Mouse (Mus musculus): ENCODE measurements around the gene Sh3bgrl2. TPM values are rescaled to one million over a fixed set of nuclear protein-coding genes. Genes with fewer than 3 reads are reported as not detected.
"Not testable (repeated sequence)": the region's sequence is repeated elsewhere in the genome, so short reads cannot be mapped to it uniquely, and the experiment has no call there.

Sh3bgrl2 gene
- polyA plus RNA-seq (2015; fragmentation: Nextera tagmentation; extraction: Ambion mirVana), result 7.7 and 8.8 TPM in 2 replicates

DNA sequence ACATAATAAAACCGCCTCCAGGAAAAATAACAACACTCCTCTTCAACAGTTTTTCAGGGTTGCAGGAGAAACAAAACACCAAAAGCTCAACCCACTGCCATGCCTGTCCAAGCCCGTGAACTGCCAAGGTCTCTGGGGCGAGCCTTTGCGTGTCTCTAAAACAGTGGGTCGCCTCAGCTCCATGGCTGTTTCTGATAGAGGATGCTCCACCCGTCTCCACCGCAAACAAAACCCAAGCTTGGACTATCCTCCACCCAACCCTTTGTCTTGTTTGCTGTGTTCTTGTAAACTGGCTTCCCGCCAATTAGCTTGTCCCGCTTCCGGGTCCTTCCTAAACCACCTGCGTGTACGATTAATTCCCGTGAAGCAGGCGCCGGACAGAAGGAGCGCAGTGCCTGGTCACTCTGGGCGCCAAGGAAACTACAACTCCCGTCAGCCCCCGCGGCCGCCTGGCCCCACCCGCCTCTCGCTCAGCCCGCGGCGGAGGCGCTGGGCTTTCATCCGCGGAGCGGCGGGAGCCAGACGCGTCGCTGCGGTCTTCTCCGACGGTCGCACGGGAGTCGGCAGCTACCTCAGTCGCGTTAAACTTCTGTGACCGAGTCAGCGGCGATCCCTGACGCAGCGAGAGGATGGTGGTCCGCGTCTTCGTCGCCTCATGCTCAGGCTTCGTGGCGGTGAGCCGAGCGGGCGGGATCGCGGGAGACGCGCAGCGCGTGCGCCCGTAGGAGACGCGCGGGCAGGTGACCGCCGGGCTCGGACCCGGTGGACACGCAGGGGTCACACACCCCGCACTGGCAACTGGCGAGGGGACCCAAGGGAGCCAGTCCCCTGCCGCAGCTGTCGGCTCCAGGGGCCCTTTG is at the start of gene Sh3bgrl2:
TSS of gene Sh3bgrl2 (plus strand) at position 498 of the 860 bp plus-strand sequence.
- Histone ChIP-seq H3K4me2 (peak within 1 kb of the TSS; percentile 77), H3K27me3 (replicated peaks) (no peaks in the 10 kb centered on the region), H3K27ac (peak within 1 kb of the TSS; percentile 63), H3K9ac (peak within 1 kb of the TSS; percentile 61), H3K9me3 (no peaks in the 10 kb centered on the region), H3K4me1 (peaks cover 10% of the 10 kb centered on the region; the same call in 1 of the 2 replicates), H3K36me3 (replicated peaks) (no peaks in the 10 kb centered on the region), H3K4me3 (peak within 1 kb of the TSS; percentile 77)
- 1% methylated on average over 76 of the region's 76 CpGs for WGBS
- peak; percentile 95 for ATAC-seq (replicated peaks)

DNA sequence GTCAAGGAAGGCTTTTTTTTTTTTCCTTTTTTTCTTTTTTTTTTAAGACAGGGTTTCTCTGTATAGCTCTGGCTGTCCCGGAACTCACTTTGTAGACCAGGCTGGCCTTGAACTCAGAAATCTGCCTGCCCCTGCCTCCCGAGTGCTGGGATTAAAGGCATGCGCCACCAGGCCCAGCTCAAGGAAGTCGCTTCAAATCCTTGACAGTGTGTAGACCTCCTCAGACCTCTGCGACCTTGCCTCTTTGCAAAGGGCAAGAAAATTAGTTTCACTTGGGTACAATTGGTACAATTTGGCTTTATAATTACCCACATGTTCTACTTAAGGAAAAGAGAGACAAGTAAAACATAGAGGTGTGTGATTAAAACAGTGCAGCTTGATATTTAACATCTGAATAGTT is 29.0 kb upstream of the Sh3bgrl2 start:
- not testable (repeated sequence) for H3K9me3 ChIP-seq; H3K4me3 ChIP-seq; H3K27me3 ChIP-seq (replicated peaks); H3K4me1 ChIP-seq; H3K4me2 ChIP-seq; H3K36me3 ChIP-seq (replicated peaks); H3K9ac ChIP-seq
- 41% methylated on average over 5 of the region's 5 CpGs for WGBS
- peak; percentile 59 for ATAC-seq (replicated peaks)
- peak overlapping the region; percentile 82 for H3K27ac ChIP-seq

DNA sequence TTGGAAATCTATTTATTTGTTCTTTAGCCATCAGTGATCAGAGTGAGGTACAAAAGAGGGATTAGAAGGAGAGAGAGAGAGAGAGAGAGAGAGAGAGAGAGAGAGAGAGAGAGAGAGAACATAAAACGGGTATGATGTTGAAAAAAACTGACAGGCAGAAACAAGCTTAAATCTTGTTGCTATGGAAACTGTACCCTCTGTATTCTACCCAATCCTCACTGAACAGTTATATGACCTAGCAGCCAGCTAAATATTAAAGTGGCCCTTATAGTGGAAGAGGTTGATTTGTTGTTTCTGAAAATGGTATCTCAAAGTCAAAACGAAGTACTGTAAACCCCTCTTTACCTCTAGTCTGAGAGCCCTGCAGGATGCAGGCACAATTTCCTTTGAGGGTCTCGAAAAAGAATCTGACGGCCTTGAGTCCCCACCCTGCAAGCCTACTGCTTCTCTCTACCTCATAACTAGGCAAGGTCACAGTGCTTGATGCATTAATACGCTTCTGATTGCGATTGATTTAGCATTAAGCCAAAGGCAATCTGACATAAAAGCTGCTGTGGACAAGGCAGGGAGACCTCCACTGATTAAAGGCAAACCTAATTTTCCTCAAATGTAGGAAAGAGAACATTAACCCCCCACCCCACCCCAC is 28.5 kb upstream of the Sh3bgrl2 start:
- Histone ChIP-seq H3K9ac (no peak overlapping the region), H3K36me3 (replicated peaks) (no peaks in the 10 kb centered on the region), H3K4me3 (no peak overlapping the region), H3K27me3 (replicated peaks) (no peaks in the 10 kb centered on the region), H3K27ac (peak overlapping the region; percentile 82), H3K9me3 (no peaks in the 10 kb centered on the region), H3K4me1 (peaks cover 7% of the 10 kb centered on the region; the same call in 1 of the 2 replicates), H3K4me2 (0 out of 2 replicates have a peak overlapping the region, but pooled peaks have one; percentile 9)
- WGBS, result 29% methylated on average over 6 of the region's 6 CpGs
- ATAC-seq (replicated peaks), result peak; percentile 94

DNA sequence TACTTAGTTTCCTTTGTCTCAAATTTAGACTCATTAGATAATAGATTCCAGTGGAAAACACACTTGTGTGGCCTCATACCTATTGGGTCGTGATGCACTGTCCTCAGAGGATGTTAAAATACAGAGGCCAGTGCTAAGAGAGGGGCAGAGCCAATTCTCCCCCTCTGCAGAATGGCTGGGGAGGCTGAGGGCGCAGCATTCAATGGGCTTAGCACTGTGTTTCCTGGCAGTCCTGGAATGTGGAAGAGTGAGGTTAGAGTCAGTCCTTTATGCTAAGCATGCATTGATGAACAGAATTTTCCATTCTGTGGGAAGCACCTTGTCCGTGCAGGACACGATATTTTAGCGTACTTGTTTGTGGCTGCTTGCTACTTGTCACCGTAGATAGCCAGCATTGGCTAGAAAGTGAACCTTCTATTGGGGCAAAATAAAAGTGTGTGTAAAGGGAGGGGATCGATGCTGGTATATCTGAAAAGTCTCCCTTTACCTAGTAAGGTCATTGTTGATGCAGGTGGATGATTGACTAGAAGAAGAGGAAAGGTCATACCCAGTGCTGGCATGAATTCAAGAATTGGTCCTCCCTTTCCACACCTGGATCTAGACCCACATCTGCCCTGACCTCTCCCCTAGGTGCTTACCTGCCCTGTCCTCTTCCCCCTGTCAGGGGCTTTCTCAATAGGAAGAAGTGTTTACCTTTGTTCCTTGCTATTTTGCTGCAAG is 20.6 kb upstream of the Sh3bgrl2 start:
- Histone ChIP-seq H3K4me2 (no peak overlapping the region), H3K27me3 (replicated peaks) (no peaks in the 10 kb centered on the region), H3K9me3 (no peaks in the 10 kb centered on the region), H3K4me3 (no peak overlapping the region), H3K27ac (no peak overlapping the region), H3K36me3 (replicated peaks) (no peaks in the 10 kb centered on the region), H3K4me1 (no peaks in the 10 kb centered on the region), H3K9ac (no peak overlapping the region)
- ATAC-seq (replicated peaks), result no peak
- 83% methylated on average over 7 of the region's 7 CpGs for WGBS

DNA sequence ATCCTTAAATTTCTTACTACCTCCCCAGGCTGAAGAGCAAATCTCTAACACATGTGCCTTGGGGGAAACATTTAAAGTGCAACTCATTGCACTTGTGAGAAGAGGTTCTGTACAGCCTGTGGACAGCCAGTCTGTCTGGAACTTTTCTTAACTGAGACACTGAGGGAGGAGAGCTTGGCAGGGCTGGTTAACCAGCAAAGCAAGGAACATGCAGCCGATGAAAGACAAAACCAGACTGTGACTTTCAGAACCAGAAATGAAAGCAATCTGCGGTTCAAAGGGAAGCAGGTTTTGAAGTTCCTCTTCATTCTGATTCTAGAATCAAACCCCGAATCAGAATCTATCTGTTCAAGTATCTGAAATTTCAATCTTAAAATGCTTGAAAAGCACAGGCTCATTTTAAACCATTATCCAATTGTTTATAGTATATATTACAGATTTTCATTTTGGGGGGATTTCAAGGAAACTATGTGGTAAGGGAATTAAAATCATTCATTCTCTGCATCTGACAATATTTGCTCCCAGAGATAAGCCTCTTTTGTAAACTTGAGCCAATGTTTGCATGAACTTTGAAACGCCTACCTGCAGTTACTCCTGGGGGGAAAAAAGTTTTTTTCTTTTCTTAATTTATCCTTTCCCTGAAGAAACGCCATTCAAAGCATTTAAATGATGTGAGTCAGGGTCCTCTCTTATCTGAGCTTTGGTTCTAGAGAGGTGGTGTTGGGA is 14.9 kb upstream of the Sh3bgrl2 start:
- no peak for ATAC-seq (replicated peaks)
- H3K4me3 ChIP-seq, result no peak overlapping the region
- no peaks in the 10 kb centered on the region for H3K36me3 ChIP-seq (replicated peaks)
- no peaks in the 10 kb centered on the region for H3K9me3 ChIP-seq
- no peaks in the 10 kb centered on the region for H3K27me3 ChIP-seq (replicated peaks)
- WGBS, result 80% methylated on average over 5 of the region's 5 CpGs
- H3K27ac ChIP-seq, result no peak overlapping the region
- no peak overlapping the region for H3K4me2 ChIP-seq
- H3K9ac ChIP-seq, result no peak overlapping the region
- no peaks in the 10 kb centered on the region for H3K4me1 ChIP-seq

DNA sequence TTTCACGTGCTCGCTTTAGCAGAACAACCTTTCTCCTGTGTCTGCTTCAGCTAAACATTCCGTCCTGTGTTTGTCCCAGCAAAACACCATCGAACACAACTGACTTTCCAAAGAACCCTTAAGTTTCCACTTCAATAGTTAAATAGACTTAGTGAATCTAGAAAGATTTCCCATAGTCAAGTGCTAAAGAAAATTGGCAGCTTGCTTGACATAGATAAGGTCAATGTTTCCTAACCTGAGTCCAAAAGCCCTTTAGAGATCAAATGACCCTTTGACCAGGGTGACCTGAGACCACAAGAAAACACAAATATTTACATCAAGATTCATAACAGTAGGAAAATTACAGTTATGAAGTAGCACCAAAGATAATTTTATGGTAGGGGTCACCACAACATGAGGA is 11.2 kb upstream of the Sh3bgrl2 start:
- 93% methylated on average over 4 of the region's 4 CpGs for WGBS
- no peak overlapping the region for H3K27ac ChIP-seq

DNA sequence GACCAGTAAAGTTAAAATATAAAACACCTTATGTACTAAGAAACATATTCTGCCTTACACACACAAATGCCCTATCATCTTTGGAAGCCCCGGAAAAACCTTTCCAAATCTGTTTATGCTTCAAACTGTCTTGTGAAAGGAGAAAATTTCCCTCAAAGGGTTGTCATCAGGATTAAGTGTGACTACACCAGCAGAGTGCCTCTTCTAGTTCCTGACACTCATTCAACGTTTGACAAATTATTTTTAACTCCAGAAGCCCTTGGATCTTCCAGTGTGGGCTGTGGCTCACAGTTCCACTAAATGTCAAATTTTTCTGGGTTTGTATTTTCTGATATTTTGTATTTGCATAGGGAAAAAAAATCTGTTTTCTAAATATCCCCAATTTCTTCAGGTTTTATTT is 10.6 kb upstream of the Sh3bgrl2 start:
- Histone ChIP-seq H3K36me3 (replicated peaks) (no peaks in the 10 kb centered on the region), H3K4me1 (no peaks in the 10 kb centered on the region), H3K27me3 (replicated peaks) (no peaks in the 10 kb centered on the region), H3K4me2 (no peak overlapping the region), H3K9me3 (no peaks in the 10 kb centered on the region), H3K27ac (no peak overlapping the region), H3K4me3 (no peak overlapping the region), H3K9ac (no peak overlapping the region)
- 39% methylated on average over 2 of the region's 2 CpGs for WGBS
- no peak for ATAC-seq (replicated peaks)

More for the DNA sequence above, 11.2 kb upstream of the Sh3bgrl2 start:
- Histone ChIP-seq H3K4me1 (no peaks in the 10 kb centered on the region), H3K9me3 (no peaks in the 10 kb centered on the region), H3K27me3 (replicated peaks) (no peaks in the 10 kb centered on the region), H3K9ac (no peak overlapping the region), H3K4me2 (no peak overlapping the region), H3K36me3 (replicated peaks) (no peaks in the 10 kb centered on the region), H3K4me3 (no peak overlapping the region)
- no peak for ATAC-seq (replicated peaks)

DNA sequence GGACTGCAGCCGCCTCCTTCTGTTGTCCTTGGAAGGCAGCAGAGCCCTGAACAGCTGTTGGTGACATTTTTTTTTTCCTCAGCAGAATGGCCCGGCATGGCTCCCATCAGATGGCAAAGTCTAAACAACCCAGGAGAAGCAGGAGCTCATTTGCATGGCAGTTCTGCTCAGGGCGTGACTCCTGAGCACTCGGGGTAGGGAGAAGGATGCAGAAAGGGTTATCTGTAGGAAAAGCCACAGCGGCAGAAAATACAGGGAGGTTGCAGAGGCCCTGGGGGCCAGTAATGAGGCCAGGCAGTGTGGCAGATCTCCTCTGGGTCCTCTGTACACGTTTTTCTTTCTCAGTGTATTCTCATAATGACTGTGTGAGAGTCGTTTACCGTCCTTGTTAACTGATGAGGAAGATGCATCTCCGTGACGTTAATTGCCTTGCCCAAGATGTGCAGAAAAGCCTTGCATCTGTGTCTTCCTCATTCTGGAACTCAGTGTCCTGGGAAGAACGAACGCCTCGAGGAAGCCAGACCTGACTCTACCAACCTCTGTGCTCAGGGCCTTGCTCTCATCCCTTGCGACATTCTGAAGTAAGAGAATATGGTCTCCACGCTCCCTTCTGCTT is 10.1 kb upstream of the Sh3bgrl2 start:
- WGBS, result 39% methylated on average over 15 of the region's 15 CpGs
- H3K9me3 ChIP-seq, result no peaks in the 10 kb centered on the region
- H3K27me3 ChIP-seq (replicated peaks), result no peaks in the 10 kb centered on the region
- ATAC-seq (replicated peaks), result peak; percentile 30; the same call in 1 of the 2 replicates
- H3K4me2 ChIP-seq, result no peak overlapping the region
- H3K4me1 ChIP-seq, result no peaks in the 10 kb centered on the region
- H3K9ac ChIP-seq, result no peak overlapping the region
- H3K27ac ChIP-seq, result no peak overlapping the region
- H3K4me3 ChIP-seq, result no peak overlapping the region
- H3K36me3 ChIP-seq (replicated peaks), result no peaks in the 10 kb centered on the region

DNA sequence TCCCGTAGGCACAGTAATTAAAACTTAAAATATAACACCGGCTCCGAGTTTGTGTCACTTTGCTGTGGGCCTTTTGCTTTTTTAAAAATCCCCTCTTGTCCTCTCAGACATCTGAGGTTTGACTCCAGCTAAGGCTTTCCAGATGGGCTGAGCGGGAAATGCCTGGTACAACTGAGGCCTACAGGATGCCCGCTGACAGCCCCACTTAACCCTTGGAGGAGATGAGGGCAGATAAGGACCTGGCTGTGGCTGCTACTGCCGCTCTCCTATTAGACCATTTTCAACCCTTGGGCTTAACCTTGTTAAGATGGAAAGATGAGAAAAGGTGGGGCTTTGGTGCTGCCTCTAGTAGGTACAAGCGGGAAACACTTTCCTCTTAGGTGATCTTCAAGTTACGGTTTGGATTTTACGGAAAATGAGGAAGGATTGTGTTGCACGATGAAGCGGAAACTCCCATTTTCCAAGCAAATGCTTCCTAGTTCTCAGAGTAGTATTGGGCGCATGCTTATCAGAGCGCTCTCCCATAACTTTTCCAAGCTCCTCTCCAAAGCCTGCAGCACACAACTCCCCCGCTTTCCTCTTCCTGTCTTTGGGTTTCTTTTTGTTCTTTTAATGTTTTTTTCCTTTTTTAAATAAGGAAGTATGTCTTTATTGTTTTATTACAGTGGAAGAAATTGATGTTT is 8.2 kb upstream of the Sh3bgrl2 start:
- ATAC-seq (replicated peaks), result no peak
- no peak overlapping the region for H3K9ac ChIP-seq
- no peak overlapping the region for H3K4me3 ChIP-seq
- no peaks in the 10 kb centered on the region for H3K27me3 ChIP-seq (replicated peaks)
- no peaks in the 10 kb centered on the region for H3K4me1 ChIP-seq
- H3K9me3 ChIP-seq, result no peaks in the 10 kb centered on the region
- H3K36me3 ChIP-seq (replicated peaks), result no peaks in the 10 kb centered on the region
- H3K4me2 ChIP-seq, result no peak overlapping the region
- 94% methylated on average over 14 of the region's 14 CpGs for WGBS
- H3K27ac ChIP-seq, result no peak overlapping the region

DNA sequence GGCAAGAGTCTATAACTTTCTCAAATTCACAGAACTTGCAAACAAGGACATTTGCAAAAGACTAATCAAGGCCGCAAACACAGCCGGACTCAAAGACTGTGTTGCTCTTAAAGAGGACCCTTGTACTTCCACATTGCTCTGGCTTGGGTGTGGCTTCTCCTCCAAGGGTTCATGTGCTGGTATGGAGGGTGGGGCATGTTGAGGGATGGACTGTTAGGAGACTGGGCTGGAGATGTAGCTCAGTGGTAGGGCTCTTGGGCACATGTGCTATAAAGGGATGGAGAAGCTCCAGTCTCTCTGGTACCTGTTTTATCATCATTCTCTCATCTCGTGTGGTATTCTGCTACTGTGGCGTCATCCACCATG is 7.7 kb upstream of the Sh3bgrl2 start:
- H3K27ac ChIP-seq, result no peak overlapping the region
- no peaks in the 10 kb centered on the region for H3K36me3 ChIP-seq (replicated peaks)
- no peak for ATAC-seq (replicated peaks)
- H3K9ac ChIP-seq, result no peak overlapping the region
- no peaks in the 10 kb centered on the region for H3K9me3 ChIP-seq
- H3K4me3 ChIP-seq, result no peak overlapping the region
- H3K4me1 ChIP-seq, result no peaks in the 10 kb centered on the region
- no peaks in the 10 kb centered on the region for H3K27me3 ChIP-seq (replicated peaks)
- 97% methylated on average over 4 of the region's 4 CpGs for WGBS
- no peak overlapping the region for H3K4me2 ChIP-seq

DNA sequence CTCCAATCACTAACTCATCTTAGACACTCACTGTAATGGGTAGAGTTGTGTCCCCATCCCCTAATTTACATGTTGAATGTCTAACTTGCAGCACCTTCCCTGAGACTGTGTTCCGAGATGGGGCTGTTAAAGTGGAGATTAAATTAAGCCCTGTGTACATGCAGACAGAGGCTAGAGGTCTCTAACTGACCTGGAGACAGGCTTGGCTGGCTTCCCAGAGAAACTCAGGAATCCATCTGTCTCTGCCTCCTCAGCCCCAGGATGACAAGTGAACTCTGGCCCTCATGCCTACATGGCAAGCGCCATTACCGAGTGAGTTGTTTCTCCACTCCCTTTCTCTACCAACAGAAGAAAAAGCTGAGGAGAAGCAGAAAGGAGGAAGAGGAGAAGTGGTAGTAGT is 7.2 kb upstream of the Sh3bgrl2 start:
- ATAC-seq (replicated peaks), result no peak
- H3K27me3 ChIP-seq (replicated peaks), result no peaks in the 10 kb centered on the region
- H3K36me3 ChIP-seq (replicated peaks), result no peaks in the 10 kb centered on the region
- no peak overlapping the region for H3K4me2 ChIP-seq
- H3K27ac ChIP-seq, result no peak overlapping the region
- no peak overlapping the region for H3K4me3 ChIP-seq
- no peaks in the 10 kb centered on the region for H3K9me3 ChIP-seq
- WGBS, result 71% methylated on average over 3 of the region's 3 CpGs
- no peak overlapping the region for H3K9ac ChIP-seq
- H3K4me1 ChIP-seq, result no peaks in the 10 kb centered on the region
